Mouse (Mus musculus): ENCODE measurements at regions not wholly inside any gene's neighbourhood (a gene's known extent, or its start where the extent isn't known, plus 50 kb on each side); places are given as distances from the start of the nearest gene placed in this dataset.

GRCm38 (mm10) chr3:150435199-150435598, 1002.5 kb upstream of the Adgrl4 start:
- Histone ChIP-seq H3K4me1 (no peaks in the 10 kb centered on the region), H3K4me2 (no peak overlapping the region), H3K36me3 (no peaks in the 10 kb centered on the region), H3K4me3 (replicated peaks) (no peak overlapping the region), H3K9me3 (replicated peaks) (no peaks in the 10 kb centered on the region), H3K27ac (no peak overlapping the region), H3K27me3 (no peaks in the 10 kb centered on the region), H3K9ac (no peak overlapping the region)
- ATAC-seq (replicated peaks; ENCODE audit: low FRiP score), result no peak
- WGBS, result 71% methylated on average over 1 of the region's 1 CpGs

- no peaks in the 10 kb centered on the region for H3K27me3 ChIP-seq
- H3K4me1 ChIP-seq, result no peaks in the 10 kb centered on the region
- H3K9me3 ChIP-seq (replicated peaks), result no peaks in the 10 kb centered on the region
- H3K4me2 ChIP-seq, result no peak overlapping the region
- H3K36me3 ChIP-seq, result no peaks in the 10 kb centered on the region
- WGBS, result 93% methylated on average over 6 of the region's 6 CpGs
- ATAC-seq (replicated peaks; ENCODE audit: low FRiP score), result no peak
- no peak overlapping the region for H3K27ac ChIP-seq
- H3K9ac ChIP-seq, result no peak overlapping the region
- no peak overlapping the region for H3K4me3 ChIP-seq (replicated peaks)
Observed at GRCm38 (mm10) chr3:150435818-150436607, 1001.7 kb upstream of the Adgrl4 start.

All from kidney, embryonic 15.5 days (tissue).